Mouse (Mus musculus) midbrain, embryonic 16.5 days (tissue): ENCODE measurements at regions not wholly inside any gene's neighbourhood (a gene's known extent, or its start where the extent isn't known, plus 50 kb on each side); places are given as distances from the start of the nearest gene placed in this dataset.

ENCODE experiments used
- ATAC-seq: fragments of 200-750 bp; cut with Nextera tagmentation; 2 replicates; pipeline ENCODE4 v1.8.0; 2017; ENCODE audit warnings: moderate TSS enrichment
- H3K27ac ChIP-seq: fragments of 300-500 bp; sonication (generic); 2 replicates; pipeline ENCODE4 v1.5.1; 2014; ENCODE audit warnings: mild to moderate bottlenecking, low read length, mixed read lengths
- H3K27me3 ChIP-seq: fragments of 300-500 bp; sonication (generic); 2 replicates; pipeline ENCODE4 v1.6.1; 2014; ENCODE audit warnings: low read depth, low read length, mixed read lengths; ENCODE audit not compliant: control insufficient read depth, insufficient read depth
- H3K36me3 ChIP-seq: fragments of 300-500 bp; sonication (generic); 2 replicates; pipeline ENCODE4 v1.6.1; 2014; ENCODE audit warnings: mild to moderate bottlenecking, low read length, moderate library complexity, mixed read lengths; ENCODE audit not compliant: control insufficient read depth, insufficient read depth
- H3K4me1 ChIP-seq: fragments of 300-500 bp; sonication (generic); 2 replicates; pipeline ENCODE4 v1.6.1; 2014; ENCODE audit warnings: mild to moderate bottlenecking, low read length, mixed read lengths; ENCODE audit not compliant: control insufficient read depth, insufficient read depth
- H3K4me2 ChIP-seq: fragments of 300-500 bp; sonication (generic); 2 replicates; pipeline ENCODE4 v1.6.1; 2014; ENCODE audit warnings: mild to moderate bottlenecking, low read length, mixed read lengths
- H3K4me3 ChIP-seq: fragments of 300-500 bp; sonication (generic); 2 replicates; pipeline ENCODE4 v1.5.1; 2014; ENCODE audit warnings: low read depth, mild to moderate bottlenecking, low read length, moderate library complexity, mixed read lengths
- H3K9ac ChIP-seq: fragments of 300-500 bp; sonication (generic); 2 replicates; pipeline ENCODE4 v1.6.1; 2014; ENCODE audit warnings: low read depth, low read length, mixed read lengths
- H3K9me3 ChIP-seq: fragments of 300-500 bp; sonication (generic); replicated peaks from 2 replicates; pipeline ENCODE4 v1.6.1; 2014; ENCODE audit warnings: mild to moderate bottlenecking, low read length, mixed read lengths; ENCODE audit not compliant: control insufficient read depth, poor library complexity, severe bottlenecking
- WGBS: fragments of 180-500 bp; shearing (Covaris S2); extraction: QIAGEN DNeasy Blood & Tissue Kit; methylation state at CpG from one replicate; pipeline ENCODE4 v1.1.7; 2014; 5-methylcytosine and 5-hydroxymethylcytosine counted together

GRCm38 (mm10) chr15:86937364-86937763 is 606.7 kb upstream of the Fam19a5 start:
- 86% methylated on average over 3 of the region's 3 CpGs for WGBS
- Histone ChIP-seq H3K9ac (no peak overlapping the region), H3K4me2 (no peak overlapping the region)

GRCm38 (mm10) chr15:86944529-86944928 is 599.6 kb upstream of the Fam19a5 start:
- no peaks in the 10 kb centered on the region for H3K27me3 ChIP-seq
- 91% methylated on average over 7 of the region's 7 CpGs for WGBS
- H3K4me1 ChIP-seq: no peaks in the 10 kb centered on the region
- no peak overlapping the region for H3K9ac ChIP-seq
- no peak overlapping the region for H3K4me3 ChIP-seq
- no peak overlapping the region for H3K27ac ChIP-seq
- H3K36me3 ChIP-seq: no peaks in the 10 kb centered on the region
- no peak for ATAC-seq
- H3K9me3 ChIP-seq: no peaks in the 10 kb centered on the region
- H3K4me2 ChIP-seq: no peak overlapping the region

More at GRCm38 (mm10) chr15:86937364-86937763, 606.7 kb upstream of the Fam19a5 start:
- no peaks in the 10 kb centered on the region for H3K9me3 ChIP-seq
- H3K27me3 ChIP-seq: no peaks in the 10 kb centered on the region
- H3K27ac ChIP-seq: no peak overlapping the region
- no peak overlapping the region for H3K4me3 ChIP-seq
- ATAC-seq: no peak
- H3K4me1 ChIP-seq: 0 out of 2 replicates have a peak, but pooled peaks cover 3% of the 10 kb centered on the region
- H3K36me3 ChIP-seq: no peaks in the 10 kb centered on the region

GRCm38 (mm10) chr15:86952593-86952992 is 591.5 kb upstream of the Fam19a5 start:
- H3K27ac ChIP-seq: no peak overlapping the region
- H3K4me3 ChIP-seq: no peak overlapping the region
- H3K9me3 ChIP-seq: no peaks in the 10 kb centered on the region
- 59% methylated on average over 5 of the region's 5 CpGs for WGBS
- no peak overlapping the region for H3K9ac ChIP-seq
- H3K36me3 ChIP-seq: no peaks in the 10 kb centered on the region
- no peaks in the 10 kb centered on the region for H3K27me3 ChIP-seq
- no peak overlapping the region for H3K4me2 ChIP-seq
- no peaks in the 10 kb centered on the region; the same call in 1 of the 2 replicates for H3K4me1 ChIP-seq
- no peak for ATAC-seq

GRCm38 (mm10) chr15:86957872-86958271 is 586.2 kb upstream of the Fam19a5 start:
- peak overlapping the region; percentile 70 for H3K27ac ChIP-seq
- no peak overlapping the region for H3K4me2 ChIP-seq
- no peaks in the 10 kb centered on the region for H3K27me3 ChIP-seq
- ATAC-seq: no peak
- no peak overlapping the region for H3K4me3 ChIP-seq
- H3K4me1 ChIP-seq: peaks cover 4% of the 10 kb centered on the region
- 84% methylated on average over 8 of the region's 8 CpGs for WGBS
- H3K36me3 ChIP-seq: no peaks in the 10 kb centered on the region
- H3K9ac ChIP-seq: no peak overlapping the region
- no peaks in the 10 kb centered on the region for H3K9me3 ChIP-seq

GRCm38 (mm10) chr15:86962921-86963320 is 581.2 kb upstream of the Fam19a5 start:
- Histone ChIP-seq H3K9ac (no peak overlapping the region), H3K4me2 (no peak overlapping the region), H3K9me3 (no peaks in the 10 kb centered on the region), H3K27me3 (no peaks in the 10 kb centered on the region), H3K36me3 (no peaks in the 10 kb centered on the region), H3K27ac (peak overlapping the region; percentile 17; the same call in 1 of the 2 replicates), H3K4me1 (peaks cover 10% of the 10 kb centered on the region), H3K4me3 (no peak overlapping the region)
- 80% methylated on average over 2 of the region's 2 CpGs for WGBS
- ATAC-seq: no peak

GRCm38 (mm10) chr15:86963486-86963885 is 580.6 kb upstream of the Fam19a5 start:
- no peak overlapping the region for H3K9ac ChIP-seq
- 8% methylated on average over 3 of the region's 3 CpGs for WGBS
- H3K4me2 ChIP-seq: no peak overlapping the region
- no peaks in the 10 kb centered on the region for H3K27me3 ChIP-seq
- H3K27ac ChIP-seq: peak overlapping the region; percentile 54
- H3K4me3 ChIP-seq: no peak overlapping the region
- ATAC-seq: no peak
- no peaks in the 10 kb centered on the region for H3K9me3 ChIP-seq
- H3K4me1 ChIP-seq: peaks cover 6% of the 10 kb centered on the region; the same call in 1 of the 2 replicates
- H3K36me3 ChIP-seq: no peaks in the 10 kb centered on the region

GRCm38 (mm10) chr15:86971436-86971835 is 572.7 kb upstream of the Fam19a5 start:
- Histone ChIP-seq H3K27ac (no peak overlapping the region), H3K9me3 (peaks cover 5% of the 10 kb centered on the region; the same call in 1 of the 2 replicates), H3K9ac (no peak overlapping the region), H3K4me2 (no peak overlapping the region), H3K27me3 (no peaks in the 10 kb centered on the region), H3K4me1 (no peaks in the 10 kb centered on the region), H3K4me3 (no peak overlapping the region), H3K36me3 (no peaks in the 10 kb centered on the region)
- WGBS: 96% methylated on average over 2 of the region's 2 CpGs
- ATAC-seq: no peak

GRCm38 (mm10) chr15:86996196-86996595 is 547.9 kb upstream of the Fam19a5 start:
- Histone ChIP-seq H3K4me2 (no peak overlapping the region), H3K4me3 (no peak overlapping the region), H3K4me1 (peaks cover 4% of the 10 kb centered on the region; the same call in 1 of the 2 replicates), H3K27ac (no peak overlapping the region), H3K27me3 (no peaks in the 10 kb centered on the region), H3K9me3 (no peaks in the 10 kb centered on the region; the same call in 1 of the 2 replicates), H3K36me3 (no peaks in the 10 kb centered on the region), H3K9ac (no peak overlapping the region)
- WGBS: 92% methylated on average over 6 of the region's 6 CpGs
- ATAC-seq: no peak

GRCm38 (mm10) chr15:87018978-87019377 is 525.1 kb upstream of the Fam19a5 start:
- 76% methylated on average over 8 of the region's 8 CpGs for WGBS
- no peaks in the 10 kb centered on the region for H3K9me3 ChIP-seq

More at GRCm38 (mm10) chr15:87018978-87019377, 525.1 kb upstream of the Fam19a5 start:
- Histone ChIP-seq H3K4me3 (no peak overlapping the region), H3K9ac (no peak overlapping the region), H3K27ac (no peak overlapping the region), H3K36me3 (no peaks in the 10 kb centered on the region), H3K4me1 (no peaks in the 10 kb centered on the region), H3K4me2 (no peak overlapping the region), H3K27me3 (no peaks in the 10 kb centered on the region)
- no peak for ATAC-seq
